Mouse (Mus musculus) cerebellum, adult 11 months (tissue): ENCODE measurements around the gene Gin1.

ENCODE experiments used
- DNase-seq: peaks from one replicate; pipeline ENCODE4 v3.0.0; 2022

Gin1 gene

DNA sequence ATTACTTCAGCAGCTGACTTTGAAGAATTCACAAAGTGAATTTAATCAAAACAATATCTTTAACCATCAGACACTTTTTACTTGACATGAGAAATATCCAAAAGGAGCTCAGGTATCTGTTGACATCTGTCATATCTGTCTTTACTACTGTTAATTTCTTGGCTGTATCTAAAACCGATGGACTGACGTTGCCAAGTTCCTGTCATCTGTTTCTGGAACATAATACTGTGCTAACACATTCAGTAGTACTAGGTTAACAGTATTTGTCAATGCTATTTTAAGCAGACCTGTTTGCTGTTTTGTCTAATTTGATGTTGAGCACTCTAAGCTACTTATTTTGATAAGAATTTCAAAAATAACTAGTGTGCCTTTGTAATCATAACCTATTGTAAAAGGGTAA, 18.5 kb downstream of the Gin1 start:
- no peak for DNase-seq

- no peak for DNase-seq
Observed at GRCm38 (mm10) chr1:97794110-97794509, 24.1 kb downstream of the Gin1 start.

- no peak for DNase-seq
Observed at GRCm38 (mm10) chr1:97795936-97796335, 26.0 kb downstream of the Gin1 start.

DNA sequence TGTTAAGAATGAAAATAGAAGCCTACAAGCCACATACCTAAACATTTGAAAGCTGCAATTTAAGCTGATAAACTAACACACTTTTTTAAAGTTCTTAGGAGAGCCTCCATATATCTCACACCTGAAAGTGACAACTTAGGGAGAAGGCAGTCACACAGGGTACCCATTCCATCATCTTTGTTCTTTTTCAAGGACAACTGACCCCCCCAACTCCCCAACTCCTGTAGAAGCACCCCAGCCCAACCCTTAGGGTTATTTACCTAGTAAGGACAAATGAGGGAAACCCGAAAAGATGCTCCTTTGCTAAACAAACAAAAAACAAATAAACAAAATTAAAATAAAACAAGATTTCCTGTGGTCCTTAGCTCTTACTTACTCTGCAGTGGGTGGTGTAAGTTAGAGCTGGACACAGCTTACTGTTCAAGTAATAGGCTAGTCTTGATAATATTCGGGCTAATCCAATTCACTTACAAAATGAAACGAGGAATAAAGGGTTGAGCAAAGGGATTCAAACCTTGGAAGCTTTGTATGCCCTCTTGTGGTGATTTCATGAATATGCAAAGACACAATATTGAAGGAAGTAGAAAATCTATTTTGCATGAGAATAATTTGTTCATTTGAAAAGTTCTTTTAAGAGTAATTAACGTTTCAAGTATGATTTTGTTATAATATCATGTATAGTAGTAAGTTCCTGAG, 32.4 kb downstream of the Gin1 start:
- no peak for DNase-seq

GRCm38 (mm10) chr1:97804520-97804919, 34.5 kb downstream of the Gin1 start:
- DNase-seq: no peak

- no peak for DNase-seq
Observed at GRCm38 (mm10) chr1:97809255-97809912, 39.4 kb downstream of the Gin1 start.

GRCm38 (mm10) chr1:97821282-97821681, 51.3 kb downstream of the Gin1 start:
- no peak for DNase-seq

DNA sequence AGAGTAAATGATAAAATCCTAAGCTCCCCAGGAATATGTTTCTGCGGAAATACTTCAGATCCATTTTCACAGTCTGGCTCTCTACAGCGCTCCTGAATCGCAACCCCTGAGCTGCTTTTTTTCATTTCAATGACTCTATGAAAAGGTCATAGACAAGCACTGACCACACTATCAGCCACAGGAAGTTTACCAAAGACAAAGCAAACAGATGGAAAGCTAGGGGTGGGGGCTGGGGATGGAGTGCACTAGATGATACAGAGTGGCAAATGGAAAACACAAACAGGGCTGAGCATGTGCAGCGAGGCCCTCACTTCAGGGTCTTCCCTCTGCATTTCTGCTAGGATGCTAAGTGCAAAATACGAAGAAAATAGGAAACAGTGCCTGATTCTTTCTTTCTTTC, 52.2 kb downstream of the Gin1 start:
- no peak for DNase-seq

DNA sequence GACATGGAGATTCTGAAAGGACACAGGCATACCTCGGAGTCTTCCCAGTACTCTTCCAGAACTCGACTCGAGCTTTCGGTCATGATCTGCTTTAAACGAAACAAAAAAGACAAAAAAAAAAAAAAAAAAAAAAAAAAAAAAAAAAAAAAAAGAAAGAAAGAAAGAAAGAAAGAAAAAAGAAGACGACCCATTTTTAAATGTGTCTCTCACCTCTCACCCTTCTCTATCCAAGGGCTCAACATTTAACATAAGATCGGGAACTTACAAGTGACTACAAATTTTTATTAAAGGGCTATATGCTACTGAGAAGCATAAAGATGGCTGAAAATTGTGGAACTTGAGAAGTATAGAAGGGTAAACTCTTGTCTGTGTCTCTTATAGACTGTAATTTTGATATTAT, 52.9 kb downstream of the Gin1 start:
- no peak for DNase-seq

- no peak for DNase-seq
Observed at GRCm38 (mm10) chr1:97827566-97827965, 57.6 kb downstream of the Gin1 start.

- DNase-seq: no peak
Observed at GRCm38 (mm10) chr1:97828087-97828486, 58.1 kb downstream of the Gin1 start.

DNA sequence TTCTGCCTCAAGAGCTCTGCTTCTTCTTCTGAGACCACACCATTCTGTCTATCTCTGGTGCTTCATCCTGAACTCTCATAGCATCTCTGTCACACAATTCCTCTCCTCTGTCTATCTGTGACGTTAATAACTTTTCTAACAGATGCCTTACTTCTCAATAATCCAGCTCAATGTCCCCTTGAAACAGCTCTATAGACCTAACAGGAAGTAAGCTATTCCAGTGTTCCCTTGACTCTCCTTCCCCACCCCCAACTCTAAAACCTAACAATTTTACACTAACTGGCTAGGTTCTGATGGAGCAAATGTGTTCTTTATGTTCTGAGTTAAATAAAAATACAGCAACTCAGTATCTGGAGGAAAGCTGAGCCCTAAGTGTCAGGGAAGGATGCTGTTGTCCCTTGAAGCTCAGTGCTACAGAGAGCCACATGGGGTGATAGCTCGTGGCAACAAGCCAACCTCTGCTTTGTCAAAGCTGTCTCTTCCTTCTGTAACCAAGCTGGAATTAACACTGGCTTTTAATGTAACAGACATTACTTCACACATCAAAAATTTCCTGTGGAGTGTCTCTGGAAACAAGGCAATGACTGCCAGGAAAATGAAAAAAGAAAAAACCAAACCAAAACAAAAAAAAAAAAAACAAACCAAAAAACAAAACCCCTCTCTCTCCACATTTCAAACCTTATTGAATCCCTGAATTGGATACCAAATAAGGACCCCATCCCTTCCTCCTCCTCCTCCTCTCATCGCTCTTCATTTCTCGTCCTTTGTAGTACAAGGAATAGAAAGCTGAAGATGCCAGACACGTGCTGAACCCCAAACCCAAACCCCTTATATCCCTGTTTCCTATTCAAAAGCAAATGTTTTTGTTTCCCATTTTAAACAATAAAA, 63.7 kb downstream of the Gin1 start:
- no peak for DNase-seq

- no peak for DNase-seq
Observed at GRCm38 (mm10) chr1:97834354-97834822, 64.4 kb downstream of the Gin1 start.
